Mouse (Mus musculus) limb, embryonic 15.5 days (tissue): Measurements from ENCODE around the gene Slc25a35. TPM values are rescaled to one million over a fixed set of nuclear protein-coding genes. Genes with fewer than 3 reads are reported as not detected.
"Not testable (repeated sequence)": the region's sequence is repeated elsewhere in the genome, so short reads cannot be mapped to it uniquely, and the experiment has no call there.

Experiments
- ATAC-seq: fragments of 200-750 bp; cut with Nextera tagmentation; 2 replicates; pipeline ENCODE4 v1.8.0; 2017; ENCODE audit warnings: low read depth, moderate TSS enrichment; ENCODE audit not compliant: insufficient number of reproducible peaks, low FRiP score, low TSS enrichment
- H3K27ac ChIP-seq: fragments of 300-500 bp; sonication (generic); 2 replicates; pipeline ENCODE4 v1.5.1; 2015; ENCODE audit warnings: moderate library complexity, mild to moderate bottlenecking, inconsistent platforms
- H3K27me3 ChIP-seq: fragments of 300-500 bp; sonication (generic); 2 replicates; pipeline ENCODE4 v1.6.1; 2015; ENCODE audit warnings: inconsistent platforms
- H3K36me3 ChIP-seq: fragments of 300-500 bp; sonication (generic); 2 replicates; pipeline ENCODE4 v1.6.1; 2015; ENCODE audit warnings: inconsistent platforms
- H3K4me1 ChIP-seq: fragments of 300-500 bp; sonication (generic); 2 replicates; pipeline ENCODE4 v1.6.1; 2015; ENCODE audit warnings: inconsistent platforms
- H3K4me2 ChIP-seq: fragments of 300-500 bp; sonication (generic); 2 replicates; pipeline ENCODE4 v1.6.1; 2015; ENCODE audit warnings: mild to moderate bottlenecking, inconsistent platforms
- H3K4me3 ChIP-seq: fragments of 300-500 bp; sonication (generic); 2 replicates; pipeline ENCODE4 v1.5.1; 2015; ENCODE audit warnings: mild to moderate bottlenecking, inconsistent platforms
- H3K9ac ChIP-seq: fragments of 300-500 bp; sonication (generic); 2 replicates; pipeline ENCODE4 v1.6.1; 2015; ENCODE audit warnings: inconsistent platforms
- H3K9me3 ChIP-seq: fragments of 300-500 bp; sonication (generic); 2 replicates; pipeline ENCODE4 v1.6.1; 2016; ENCODE audit warnings: inconsistent platforms
- WGBS: fragments of 180-500 bp; shearing (Covaris S2); methylation state at CpG from one replicate; pipeline ENCODE4 v1.1.7; 2015; 5-methylcytosine and 5-hydroxymethylcytosine counted together
- polyA plus RNA-seq: library from polyadenylated mRNA; unstranded; fragments of >200 nt; fragmentation: Nextera tagmentation; extraction: Ambion mirVana; gene quantifications from 2 replicates; pipeline ENCODE4 v1.2.1, GENCODE M21; 2015

Slc25a35 gene
- polyA plus RNA-seq, 1 experiment from 2014 or later, result 2.3 TPM

- H3K36me3 ChIP-seq, result no peaks in the 10 kb centered on the region
- H3K4me2 ChIP-seq, result no peak overlapping the region
- ATAC-seq, result no peak
- H3K9ac ChIP-seq, result no peak overlapping the region
- H3K4me1 ChIP-seq, result peaks cover 8% of the 10 kb centered on the region
- no peak overlapping the region for H3K4me3 ChIP-seq
- H3K27me3 ChIP-seq, result no peaks in the 10 kb centered on the region
- H3K9me3 ChIP-seq, result no peaks in the 10 kb centered on the region
- H3K27ac ChIP-seq, result no peak overlapping the region
- WGBS, result 70% methylated on average over 2 of the region's 2 CpGs
These were observed 4.5 kb upstream of the Slc25a35 start for GRCm38 (mm10) chr11:68963405-68963804.

DNA sequence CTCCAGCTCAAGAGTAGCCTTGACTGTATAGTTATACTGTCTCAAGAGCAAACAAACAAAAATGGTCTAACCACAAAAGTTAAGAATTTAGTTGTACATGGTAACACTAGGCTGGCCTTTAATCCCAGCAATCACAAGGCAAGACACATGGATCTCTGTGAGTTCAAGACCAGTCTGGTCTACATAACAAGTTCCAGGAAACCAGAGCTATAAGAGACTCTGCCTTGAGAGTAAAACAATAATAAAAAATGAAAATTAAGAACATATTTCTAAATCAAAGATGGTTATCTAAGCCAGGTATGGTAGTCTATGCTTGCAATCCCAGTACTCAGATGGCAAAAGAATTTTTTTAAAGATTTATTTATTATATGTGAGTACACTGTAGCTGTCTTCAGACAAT lies 2.9 kb upstream of the Slc25a35 start:
- Histone ChIP-seq H3K4me2 (no peak overlapping the region), H3K4me1 (peaks cover 12% of the 10 kb centered on the region), H3K36me3 (no peaks in the 10 kb centered on the region), H3K27ac (no peak overlapping the region), H3K27me3 (no peaks in the 10 kb centered on the region), H3K9ac (no peak overlapping the region), H3K4me3 (no peak overlapping the region), H3K9me3 (no peaks in the 10 kb centered on the region)
- ATAC-seq, result no peak

GRCm38 (mm10) chr11:68965845-68966244 lies 2.1 kb upstream of the Slc25a35 start:
- H3K27ac ChIP-seq, result no peak overlapping the region
- ATAC-seq, result no peak
- no peaks in the 10 kb centered on the region for H3K27me3 ChIP-seq
- no peaks in the 10 kb centered on the region for H3K9me3 ChIP-seq
- H3K4me2 ChIP-seq, result no peak overlapping the region
- no peaks in the 10 kb centered on the region for H3K36me3 ChIP-seq
- peaks cover 12% of the 10 kb centered on the region for H3K4me1 ChIP-seq
- WGBS, result 37% methylated on average over 3 of the region's 3 CpGs
- no peak overlapping the region for H3K4me3 ChIP-seq
- H3K9ac ChIP-seq, result no peak overlapping the region

- Histone ChIP-seq H3K36me3 (no peaks in the 10 kb centered on the region), H3K27ac (no peak overlapping the region), H3K27me3 (no peaks in the 10 kb centered on the region), H3K4me1 (peaks cover 12% of the 10 kb centered on the region), H3K9me3 (no peaks in the 10 kb centered on the region), H3K9ac (no peak overlapping the region), H3K4me3 (no peak overlapping the region), H3K4me2 (no peak overlapping the region)
- WGBS, result 41% methylated on average over 1 of the region's 1 CpGs
- no peak for ATAC-seq
These were observed 1.4 kb upstream of the Slc25a35 start for GRCm38 (mm10) chr11:68966554-68966953.

GRCm38 (mm10) chr11:68968752-68969151 lies 821 bp downstream of the Slc25a35 start:
- no peak for ATAC-seq
- no peaks in the 10 kb centered on the region for H3K36me3 ChIP-seq
- H3K27me3 ChIP-seq, result no peaks in the 10 kb centered on the region
- peaks cover 20% of the 10 kb centered on the region for H3K4me1 ChIP-seq
- no peak overlapping the region for H3K27ac ChIP-seq
- peak overlapping the region; percentile 43; the same call in 1 of the 2 replicates for H3K9ac ChIP-seq
- no peaks in the 10 kb centered on the region for H3K9me3 ChIP-seq
- H3K4me3 ChIP-seq, result peak overlapping the region; percentile 60
- peak overlapping the region; percentile 94; the same call in 1 of the 2 replicates for H3K4me2 ChIP-seq
- 87% methylated on average over 11 of the region's 11 CpGs for WGBS

DNA sequence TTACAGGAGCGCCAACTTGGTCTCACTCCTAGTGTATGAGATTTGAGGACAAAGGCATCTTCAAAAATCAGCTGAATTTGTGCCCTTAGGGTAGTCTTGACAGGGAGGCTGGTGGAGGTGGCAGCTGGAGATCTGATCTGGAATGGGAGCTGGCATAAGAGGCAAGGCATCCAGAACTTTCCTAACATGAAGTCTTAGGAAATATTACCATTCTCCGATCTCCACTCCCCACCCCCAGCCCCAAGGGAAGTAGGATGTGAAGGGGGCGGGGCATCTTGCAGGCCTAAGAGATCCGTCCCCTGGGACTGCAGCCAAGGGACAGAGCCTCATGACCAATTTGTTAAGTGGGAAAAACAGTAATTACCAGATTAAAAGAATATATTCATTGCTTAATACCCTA lies 2.3 kb downstream of the Slc25a35 start:
- ATAC-seq, result no peak

GRCm38 (mm10) chr11:68973250-68974058 lies 5.5 kb downstream of the Slc25a35 start:
- Histone ChIP-seq H3K4me2 (peak overlapping the region; percentile 75), H3K4me3 (peak overlapping the region; percentile 47), H3K4me1 (peaks cover 15% of the 10 kb centered on the region)
- not testable (repeated sequence) for H3K27me3 ChIP-seq, H3K9ac ChIP-seq, H3K9me3 ChIP-seq, H3K27ac ChIP-seq, H3K36me3 ChIP-seq
- under 1% methylated on average over 38 of the region's 38 CpGs for WGBS
- ATAC-seq, result peak; percentile 84

More for the DNA sequence above, 2.3 kb downstream of the Slc25a35 start:
- no peak overlapping the region for H3K4me3 ChIP-seq
- no peaks in the 10 kb centered on the region for H3K27me3 ChIP-seq
- no peaks in the 10 kb centered on the region for H3K36me3 ChIP-seq
- no peaks in the 10 kb centered on the region for H3K9me3 ChIP-seq
- H3K4me2 ChIP-seq, result no peak overlapping the region
- 70% methylated on average over 4 of the region's 4 CpGs for WGBS
- no peak overlapping the region for H3K9ac ChIP-seq
- H3K4me1 ChIP-seq, result peaks cover 24% of the 10 kb centered on the region
- H3K27ac ChIP-seq, result no peak overlapping the region

- WGBS, result 38% methylated on average over 6 of the region's 6 CpGs
- Histone ChIP-seq H3K36me3 (no peaks in the 10 kb centered on the region), H3K4me3 (peak overlapping the region; percentile 47), H3K9me3 (no peaks in the 10 kb centered on the region), H3K27me3 (no peaks in the 10 kb centered on the region), H3K4me1 (peaks cover 12% of the 10 kb centered on the region), H3K27ac (no peak overlapping the region), H3K9ac (no peak overlapping the region), H3K4me2 (peak overlapping the region; percentile 75)
- ATAC-seq, result no peak
These were observed 6.1 kb downstream of the Slc25a35 start for GRCm38 (mm10) chr11:68974059-68974450.

GRCm38 (mm10) chr11:68975085-68975484 lies 7.2 kb downstream of the Slc25a35 start, which contains the start of gene Rangrf:
Gene Rangrf (minus strand): TSS chr11:68975185.
- Histone ChIP-seq H3K4me2 (peak within 1 kb of the TSS; percentile 75), H3K9me3 (no peaks in the 10 kb centered on the region), H3K36me3 (no peaks in the 10 kb centered on the region), H3K9ac (no peak within 1 kb of the TSS), H3K27me3 (no peaks in the 10 kb centered on the region), H3K4me3 (peak within 1 kb of the TSS; percentile 47), H3K4me1 (peaks cover 12% of the 10 kb centered on the region), H3K27ac (no peak within 1 kb of the TSS)
- 80% methylated on average over 7 of the region's 7 CpGs for WGBS
- no peak for ATAC-seq

- H3K9me3 ChIP-seq, result no peaks in the 10 kb centered on the region
- H3K27ac ChIP-seq, result no peak overlapping the region
- no peak overlapping the region for H3K4me2 ChIP-seq
- WGBS, result 93% methylated on average over 1 of the region's 1 CpGs
- H3K9ac ChIP-seq, result no peak overlapping the region
- no peaks in the 10 kb centered on the region for H3K27me3 ChIP-seq
- no peaks in the 10 kb centered on the region for H3K36me3 ChIP-seq
- ATAC-seq, result no peak
- peaks cover 13% of the 10 kb centered on the region for H3K4me1 ChIP-seq
- no peak overlapping the region for H3K4me3 ChIP-seq
These were observed 7.7 kb downstream of the Slc25a35 start for GRCm38 (mm10) chr11:68975601-68976000.

DNA sequence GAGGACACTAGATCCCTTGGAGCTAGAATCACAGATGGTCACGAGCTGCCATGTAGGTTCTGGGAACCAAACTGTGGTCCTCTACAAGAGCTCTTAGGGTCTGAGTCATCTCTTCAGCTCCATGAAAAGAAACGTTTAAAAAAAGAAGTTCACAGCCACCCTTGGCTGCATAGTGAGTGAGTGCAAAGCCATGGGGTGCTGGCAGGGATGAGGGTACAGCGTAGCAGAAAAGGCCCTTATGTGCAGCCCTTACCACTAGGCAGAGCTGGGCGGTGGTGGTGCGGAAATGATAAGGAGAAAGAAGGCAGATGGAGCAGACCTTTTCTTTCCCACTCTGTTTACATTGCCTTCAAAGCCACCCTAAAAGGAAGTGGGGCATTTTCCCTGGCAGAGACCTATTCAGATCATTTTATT lies 11.4 kb downstream of the Slc25a35 start:
- H3K9ac ChIP-seq, result no peak overlapping the region
- no peaks in the 10 kb centered on the region for H3K9me3 ChIP-seq
- WGBS, result 53% methylated on average over 5 of the region's 5 CpGs
- H3K27ac ChIP-seq, result no peak overlapping the region; the same call in 1 of the 2 replicates
- H3K4me2 ChIP-seq, result no peak overlapping the region
- ATAC-seq, result no peak
- no peaks in the 10 kb centered on the region for H3K36me3 ChIP-seq
- H3K4me1 ChIP-seq, result 0 out of 2 replicates have a peak, but pooled peaks cover 4% of the 10 kb centered on the region
- no peak overlapping the region for H3K4me3 ChIP-seq
- no peaks in the 10 kb centered on the region for H3K27me3 ChIP-seq

DNA sequence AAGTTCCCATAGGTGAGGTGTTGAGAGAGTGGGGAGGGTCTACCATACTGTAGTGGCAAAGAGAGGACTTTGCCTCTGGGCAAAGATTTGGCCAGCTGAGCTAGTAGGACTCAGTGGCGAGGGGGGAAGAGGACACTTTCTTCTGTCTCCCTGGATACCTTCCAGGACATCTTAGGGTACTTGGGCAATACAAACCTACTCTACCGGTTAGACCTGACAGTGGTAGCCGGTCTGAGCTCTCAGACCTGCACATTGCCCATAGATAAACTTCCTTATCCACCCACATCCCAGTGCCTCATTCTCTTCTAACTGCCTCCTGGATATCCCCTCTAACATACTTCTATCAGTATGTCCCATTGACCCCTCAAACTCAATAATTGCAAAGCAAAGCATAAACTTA lies 13.0 kb downstream of the Slc25a35 start:
- Histone ChIP-seq H3K4me3 (no peak overlapping the region), H3K27me3 (no peaks in the 10 kb centered on the region), H3K9me3 (no peaks in the 10 kb centered on the region), H3K4me1 (0 out of 2 replicates have a peak, but pooled peaks cover 4% of the 10 kb centered on the region), H3K36me3 (0 out of 2 replicates have a peak, but pooled peaks cover 7% of the 10 kb centered on the region), H3K9ac (no peak overlapping the region), H3K4me2 (no peak overlapping the region), H3K27ac (no peak overlapping the region)
- WGBS, result 58% methylated on average over 3 of the region's 3 CpGs
- no peak for ATAC-seq
